Mouse (Mus musculus) heart, adult 2 months (tissue): Measurements from ENCODE around the gene Srsf10. TPM values are rescaled to one million over a fixed set of nuclear protein-coding genes. Genes with fewer than 3 reads are reported as not detected.

Experiments
- DNase-seq, 2 experiments: peaks; one replicate each; pipeline ENCODE4 v3.0.0; 2021
- H3K27ac ChIP-seq: fragments of 200-600 bp; 2 replicates; pipeline ENCODE4 v1.8.1; 2022
- H3K27me3 ChIP-seq: fragments of 200-500 bp; 2 replicates; pipeline ENCODE4 v1.6.1; 2012; ENCODE audit warnings: mild to moderate bottlenecking, low read length, inconsistent platforms, mixed read lengths; ENCODE audit not compliant: control insufficient read depth, insufficient read depth
- H3K36me3 ChIP-seq: fragments of 200-500 bp; 2 replicates; pipeline ENCODE4 v1.6.1; 2012; ENCODE audit warnings: low read length, inconsistent platforms; ENCODE audit not compliant: control insufficient read depth, insufficient read depth
- H3K4me1 ChIP-seq: fragments of 200-500 bp; 2 replicates; pipeline ENCODE4 v1.6.1; 2011; ENCODE audit warnings: low read length; ENCODE audit not compliant: control insufficient read depth, insufficient read depth
- H3K4me3 ChIP-seq: fragments of 200-600 bp; 2 replicates; pipeline ENCODE4 v1.8.1; 2022
- H3K79me2 ChIP-seq: fragments of 200-500 bp; replicated peaks from 2 replicates; pipeline ENCODE4 v1.6.1; 2012; ENCODE audit warnings: mild to moderate bottlenecking, inconsistent platforms, low read length, moderate library complexity, mixed read lengths; ENCODE audit not compliant: control insufficient read depth, insufficient read depth
- H3K9ac ChIP-seq: fragments of 200-500 bp; 2 replicates; pipeline ENCODE4 v1.6.1; 2012; ENCODE audit warnings: low read depth, mild to moderate bottlenecking, control low read depth, inconsistent platforms, low read length, mixed read lengths
- CTCF ChIP-seq: fragments of 200-600 bp; IDR thresholded peaks from 2 replicates; pipeline ENCODE4 v1.8.1; 2022; ENCODE audit warnings: antibody characterized with exemption, mild to moderate bottlenecking, moderate library complexity
- EP300 ChIP-seq: fragments of 200-500 bp; IDR thresholded peaks from 2 replicates; pipeline ENCODE4 v1.6.1; 2011; ENCODE audit warnings: low read depth, low read length, control low read depth; ENCODE audit not compliant: insufficient read depth
- POLR2A ChIP-seq: fragments of 200-500 bp; IDR thresholded peaks from 2 replicates; pipeline ENCODE4 v1.6.1; 2011; ENCODE audit warnings: mild to moderate bottlenecking, low read depth, low read length, control low read depth; ENCODE audit not compliant: insufficient read depth
- WGBS: fragments of 180-500 bp; shearing (Covaris S2); methylation state at CpG from one replicate; pipeline ENCODE4 v1.1.7; 2018; 5-methylcytosine and 5-hydroxymethylcytosine counted together
- intact Hi-C: fragments of 180-260 bp; cut with DNase I; formaldehyde crosslinking; loops from one replicate; pipeline ENCODE4 v1.15.1; 2025
- polyA plus RNA-seq: library from polyadenylated mRNA; depleted of rRNA; stranded (reverse); fragments of >200 nt; gene quantifications from 2 replicates; pipeline ENCODE4 v1.2.3, GENCODE M21; 2012
- total RNA-seq, 2 experiments: library from RNA; stranded (reverse); gene quantifications; 2 replicates each; pipeline ENCODE4 v1.2.3; 2021

The Srsf10 gene
- total and polyA plus RNA-seq, 3 experiments = 28.8 to 49.1 (median 45.3) TPM

DNA sequence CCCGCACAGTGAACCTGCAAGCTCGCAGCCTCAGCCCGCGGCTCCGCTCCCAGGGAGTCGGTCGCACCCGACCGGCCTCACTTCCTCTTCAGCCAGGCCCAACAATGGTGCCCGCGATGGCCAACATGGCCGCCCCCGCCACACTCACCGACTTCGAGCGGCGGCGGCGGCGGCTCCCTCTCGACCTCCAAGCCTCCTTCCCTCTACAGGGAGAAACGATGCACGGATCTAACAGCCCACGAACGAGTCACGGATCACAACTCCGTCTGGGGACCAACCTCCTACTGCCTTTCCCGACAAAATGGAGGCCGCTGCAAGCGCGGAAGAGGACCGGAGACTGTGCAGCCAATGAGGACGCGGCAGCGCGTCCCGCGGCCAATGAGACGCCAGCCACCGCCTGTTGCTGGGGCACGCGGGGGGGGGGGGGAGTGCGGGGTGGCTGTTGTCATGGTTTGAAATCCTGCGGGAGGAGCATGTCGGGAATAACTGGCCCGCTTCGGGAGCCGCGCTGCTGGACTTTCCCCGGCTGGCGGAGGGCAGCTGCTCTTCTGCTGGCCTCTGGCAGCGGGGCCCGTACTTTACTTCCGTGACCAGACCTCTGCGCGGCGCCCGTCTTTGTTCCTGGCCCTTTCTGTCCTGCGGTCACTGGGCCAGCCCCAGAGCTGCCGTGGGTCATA lies 18.1 kb downstream of the Srsf10 start, which contains the start of gene Pnrc2:
Gene Pnrc2, minus strand, starts transcription at position 325 of the 677 bp plus-strand sequence.
- under 1% methylated on average over 59 of the region's 60 CpGs for WGBS
- Histone ChIP-seq H3K4me3 (peak within 1 kb of the TSS; percentile 85), H3K9ac (peak within 1 kb of the TSS; percentile 98), H3K27ac (peak within 1 kb of the TSS; percentile 100), H3K27me3 (no peaks in the 10 kb centered on the region), H3K4me1 (peaks cover 24% of the 10 kb centered on the region), H3K79me2 (no peaks in the 10 kb centered on the region), H3K36me3 (peaks cover 47% of the 10 kb centered on the region)
- 0 out of 2 replicates have a peak, but pooled peaks have one; percentile 56 for TF ChIP-seq EP300
- TF ChIP-seq CTCF = peak; percentile 23; the same call in 1 of the 2 replicates
- TF ChIP-seq POLR2A = peak; percentile 95
- DNase-seq = peak; percentile 91 to 95
- intact Hi-C loops = loop anchor here (1.0 to 5.0 kb wide), 2 partner anchors 17 to 36 kb away; no protein-coding TSS in a partner anchor

DNA sequence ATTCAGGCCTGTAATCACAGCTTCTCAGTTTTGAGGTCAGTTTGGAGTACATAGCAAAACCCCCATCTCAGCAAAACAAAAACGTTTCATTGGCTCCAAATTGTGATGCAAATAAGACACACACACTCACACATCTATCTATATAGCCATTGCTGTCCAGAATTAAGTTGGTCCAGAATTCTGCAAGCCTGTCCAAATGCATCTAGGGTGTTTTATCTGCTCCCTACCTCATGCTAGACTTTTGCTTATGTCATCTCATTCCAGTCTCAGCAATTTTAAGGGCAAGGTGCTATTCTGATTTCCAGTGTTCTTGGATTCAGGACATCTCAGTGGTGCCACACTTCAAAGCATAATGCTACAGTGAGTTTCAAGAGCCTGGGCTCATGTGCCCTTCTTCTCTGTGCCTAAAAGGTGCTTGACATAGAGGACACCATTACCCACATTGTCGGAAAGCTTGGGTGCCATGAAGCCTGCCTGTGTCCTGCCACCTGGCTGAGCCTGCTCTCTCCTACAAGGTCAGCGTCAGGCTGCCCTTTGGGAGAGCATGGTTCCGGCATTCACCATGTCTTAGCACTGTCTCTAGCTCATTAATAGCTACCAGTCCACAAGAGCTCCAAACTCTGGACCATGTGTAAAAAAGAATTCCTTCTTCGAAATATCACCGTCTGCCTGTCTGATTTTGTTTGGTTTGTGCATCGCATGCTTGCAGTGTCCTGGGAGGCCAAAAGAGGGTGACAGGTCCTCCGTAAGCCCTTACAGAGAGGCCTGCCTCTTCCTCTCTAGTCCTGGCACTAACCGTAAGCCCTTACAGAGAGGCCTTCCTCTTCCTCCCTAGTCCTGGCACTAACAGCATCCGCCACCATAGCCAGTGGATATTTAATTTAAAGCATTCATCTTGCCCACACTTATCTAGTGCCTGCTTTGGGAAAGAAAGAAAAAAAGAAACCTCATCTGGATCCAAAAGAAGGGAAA lies 19.3 kb downstream of the Srsf10 start:
- 67% methylated on average over 10 of the region's 10 CpGs for WGBS
- Histone ChIP-seq H3K79me2 (no peaks in the 10 kb centered on the region), H3K9ac (peak overlapping the region; percentile 4; the same call in 1 of the 2 replicates), H3K4me3 (no peak overlapping the region; the same call in 1 of the 2 replicates), H3K36me3 (peaks cover 37% of the 10 kb centered on the region), H3K27me3 (no peaks in the 10 kb centered on the region), H3K4me1 (peaks cover 22% of the 10 kb centered on the region), H3K27ac (peak overlapping the region; percentile 100)
- TF ChIP-seq CTCF = no peak
- TF ChIP-seq POLR2A = no peak
- no peak for TF ChIP-seq EP300
- no peak for DNase-seq
- intact Hi-C loops = loop anchor here (5.0 kb wide), 3 partner anchors 38 to 168 kb away; no protein-coding TSS in a partner anchor

DNA sequence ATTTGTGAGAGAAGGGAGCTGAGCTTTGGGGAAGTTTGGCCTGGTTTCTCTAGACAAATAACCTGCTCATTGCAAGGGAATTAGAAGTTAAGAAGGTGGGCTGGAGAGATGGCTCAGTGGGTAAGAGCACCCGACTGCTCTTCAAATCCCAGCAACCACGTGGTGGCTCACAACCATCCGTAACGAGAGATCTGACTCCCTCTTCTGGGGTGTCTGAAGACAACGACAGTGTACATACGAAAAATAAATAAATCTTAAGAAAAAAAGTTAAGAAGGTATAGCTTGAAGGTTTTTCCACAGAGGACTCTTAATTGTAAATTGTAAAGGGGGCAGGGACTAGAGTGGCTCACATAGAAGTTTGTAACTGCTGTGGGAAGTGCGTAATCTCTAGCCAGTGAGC lies 20.0 kb downstream of the Srsf10 start:
- TF ChIP-seq POLR2A (no peak), CTCF (no peak), EP300 (no peak)
- H3K27ac ChIP-seq = peak overlapping the region; percentile 100
- H3K9ac ChIP-seq = peak overlapping the region; percentile 60
- peaks cover 22% of the 10 kb centered on the region for H3K4me1 ChIP-seq
- H3K4me3 ChIP-seq = no peak overlapping the region; the same call in 1 of the 2 replicates
- 36% methylated on average over 7 of the region's 7 CpGs for WGBS
- peaks cover 34% of the 10 kb centered on the region for H3K36me3 ChIP-seq
- no peaks in the 10 kb centered on the region for H3K27me3 ChIP-seq
- DNase-seq = peak in 1 of 2 experiments; percentile 30
- H3K79me2 ChIP-seq = no peaks in the 10 kb centered on the region
- intact Hi-C loops = loop anchor here (5.0 kb wide), 2 partner anchors 58 to 168 kb away; no protein-coding TSS in a partner anchor

DNA sequence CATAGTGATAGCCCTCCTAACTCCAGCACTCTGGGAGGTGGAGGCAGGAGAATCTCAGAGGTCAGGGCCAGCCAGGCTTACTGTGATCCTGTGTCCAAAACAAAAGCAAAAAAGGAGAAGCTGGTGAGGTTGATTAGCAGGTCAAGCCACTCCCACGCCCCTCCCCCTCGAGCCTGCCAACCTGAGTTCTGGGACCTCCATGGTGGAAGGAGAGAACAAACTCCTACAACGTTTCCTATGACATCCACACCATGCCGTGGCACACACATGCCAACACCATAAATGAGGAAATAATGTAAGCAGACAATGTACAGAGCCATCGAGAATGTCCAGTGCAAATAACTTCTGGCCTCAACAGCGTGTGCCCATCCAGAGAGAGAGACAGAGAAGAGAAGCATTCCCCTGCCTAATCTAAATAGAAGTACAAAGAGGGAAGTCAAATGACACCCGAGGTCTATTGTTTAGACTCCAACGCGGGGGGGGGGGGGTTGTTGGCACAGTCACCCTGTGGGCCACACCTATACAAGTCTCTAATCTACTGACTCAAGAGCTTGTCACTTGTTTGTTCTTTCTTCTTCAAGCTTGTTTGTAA lies 20.5 kb downstream of the Srsf10 start:
- Histone ChIP-seq H3K9ac (peak overlapping the region; percentile 60), H3K36me3 (peaks cover 29% of the 10 kb centered on the region), H3K27ac (peak overlapping the region; percentile 100), H3K4me3 (peak overlapping the region; percentile 15), H3K79me2 (no peaks in the 10 kb centered on the region), H3K27me3 (no peaks in the 10 kb centered on the region), H3K4me1 (peaks cover 18% of the 10 kb centered on the region)
- TF ChIP-seq POLR2A = peak; percentile 12; the same call in 1 of the 2 replicates
- no peak for TF ChIP-seq CTCF
- TF ChIP-seq EP300 = no peak
- DNase-seq = peak; percentile 69 to 77
- WGBS = 5% methylated on average over 9 of the region's 9 CpGs
- intact Hi-C loops = loop anchor here (5.0 kb wide), 2 partner anchors 59 to 169 kb away; no protein-coding TSS in a partner anchor

DNA sequence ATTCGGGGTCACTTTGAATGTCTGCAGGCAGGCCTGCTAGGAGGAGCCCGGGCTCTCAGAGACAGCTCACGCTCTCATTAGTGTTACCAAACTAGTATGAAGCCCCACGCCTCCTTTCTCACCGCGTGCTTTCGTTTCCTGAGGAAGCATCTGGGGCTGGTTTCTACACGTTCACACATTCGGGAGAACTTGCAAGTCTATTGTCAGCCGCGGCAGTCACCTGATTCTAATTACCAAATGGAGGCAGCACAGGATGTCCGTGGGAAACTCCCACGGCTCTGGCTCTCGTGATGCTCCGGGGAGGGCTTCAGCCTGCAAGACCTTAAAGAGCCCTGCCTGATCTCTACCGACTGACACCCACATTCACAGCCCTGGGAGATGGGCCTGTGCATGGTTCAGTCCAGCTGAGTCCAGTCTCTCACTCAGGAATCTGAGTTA lies 21.1 kb downstream of the Srsf10 start:
- peak; percentile 99 for TF ChIP-seq EP300
- TF ChIP-seq CTCF = no peak
- peak; percentile 73 for TF ChIP-seq POLR2A
- peak; percentile 86 to 91 for DNase-seq
- H3K4me1 ChIP-seq = peaks cover 18% of the 10 kb centered on the region
- H3K4me3 ChIP-seq = peak overlapping the region; percentile 15
- H3K36me3 ChIP-seq = peaks cover 26% of the 10 kb centered on the region
- H3K27me3 ChIP-seq = no peaks in the 10 kb centered on the region
- H3K79me2 ChIP-seq = no peaks in the 10 kb centered on the region
- peak overlapping the region; percentile 100 for H3K27ac ChIP-seq
- intact Hi-C loops = loop anchor here (1.0 to 5.0 kb wide), 3 partner anchors 59 to 169 kb away; no protein-coding TSS in a partner anchor
- WGBS = under 1% methylated on average over 16 of the region's 16 CpGs
- peak overlapping the region; percentile 60 for H3K9ac ChIP-seq
